Comparison of ENCODE assay signal across 7 mouse cellular contexts in the genomic region with DNA sequence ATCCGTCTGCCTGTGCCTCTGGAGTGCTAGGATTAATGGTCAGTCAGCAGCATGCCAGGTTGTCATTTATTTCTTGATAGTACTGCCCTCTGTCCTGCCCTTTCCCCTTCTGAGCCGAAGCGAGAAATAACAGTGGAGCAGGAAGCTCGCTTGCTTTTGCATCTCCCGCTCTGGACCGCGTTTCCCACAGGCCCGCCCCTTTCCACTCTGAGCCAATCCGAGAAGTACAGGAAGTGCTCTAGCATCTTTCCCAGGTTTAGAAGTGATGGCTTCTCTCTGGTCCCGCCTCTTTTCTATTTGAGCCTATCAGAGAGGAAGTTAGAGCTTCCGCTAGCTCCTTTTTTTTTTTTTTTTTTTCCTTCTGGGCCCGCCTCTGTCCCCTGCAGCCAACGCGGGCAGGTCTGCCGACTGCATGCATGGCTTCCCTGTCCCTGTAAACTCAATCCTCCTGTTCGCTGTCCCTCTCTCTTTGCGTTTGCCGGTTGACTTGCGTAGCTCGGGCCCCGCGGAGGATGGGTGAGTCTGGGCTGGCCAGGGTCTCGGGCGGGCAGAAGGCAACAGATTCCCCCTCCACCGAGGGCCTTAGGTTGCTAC. TPM values are rescaled to one million over a fixed set of nuclear protein-coding genes. Genes with fewer than 3 reads are reported as not detected.
DNase-seq lines count a peak whose midpoint lies in the region; ATAC-seq and TF ChIP-seq lines count a peak whose summit lies in the region.

No protein-coding gene starts in this region.

- no peak for TF ChIP-seq CTCF in intestine, postnatal 0 days (IDR thresholded peaks at IDR 0.05; ENCODE audit: low read depth)
- no peak for TF ChIP-seq CTCF in small intestine, adult 2 months (IDR thresholded peaks at IDR 0.05; ENCODE audit: extremely low read depth, insufficient read length, insufficient replicate concordance, low read depth, low read length)

- peaks cover 19% of the 10 kb centered on the region for H3K4me1 ChIP-seq in embryonic facial prominence, embryonic 10.5 days
- no peaks in the 10 kb centered on the region for H3K4me1 ChIP-seq in intestine, postnatal 0 days (replicated peaks; ENCODE audit: control insufficient read depth, insufficient read depth, low read length)
- peaks cover 20% of the 10 kb centered on the region for H3K4me1 ChIP-seq in midbrain, embryonic 12.5 days
- peaks cover 2% of the 10 kb centered on the region; the same call in 1 of the 2 replicates for H3K4me1 ChIP-seq in small intestine, adult 2 months (ENCODE audit: control insufficient read depth, insufficient read depth, insufficient read length, low read length)

- peak; percentile 94 for DNase-seq in adrenal gland, postnatal 10 days
- peak; percentile 93 for DNase-seq in embryonic facial prominence, embryonic 10.5 days (ENCODE audit: low spot score)
- peak; percentile 90 for DNase-seq in gonadal fat pad, adult 2 months (ENCODE audit: low read depth)
- peak; percentile 93 for DNase-seq in left cerebral cortex, postnatal 4 days

- no peaks in the 10 kb centered on the region for H3K9me3 ChIP-seq in embryonic facial prominence, embryonic 10.5 days
- H3K9me3 ChIP-seq in intestine, postnatal 0 days (ENCODE audit: control insufficient read depth), result no peaks in the 10 kb centered on the region
- H3K9me3 ChIP-seq in midbrain, embryonic 12.5 days, result no peaks in the 10 kb centered on the region

- H3K9ac ChIP-seq in intestine, postnatal 0 days (ENCODE audit: low read depth, low read length), result peak overlapping the region; percentile 68
- peak overlapping the region; percentile 77 for H3K9ac ChIP-seq in midbrain, embryonic 12.5 days (replicated peaks)

- TF ChIP-seq POLR2A in small intestine, adult 2 months (IDR thresholded peaks at IDR 0.05; ENCODE audit: low read depth, low read length), result peak; percentile 45

- H3K4me3 ChIP-seq in embryonic facial prominence, embryonic 10.5 days, result peak overlapping the region; percentile 89
- H3K4me3 ChIP-seq in intestine, postnatal 0 days (ENCODE audit: low read depth, low read length), result peak overlapping the region; percentile 64
- peak overlapping the region; percentile 70 for H3K4me3 ChIP-seq in midbrain, embryonic 12.5 days
- peak overlapping the region; percentile 94 for H3K4me3 ChIP-seq in small intestine, adult 2 months (ENCODE audit: low read depth, low read length)

- H3K27ac ChIP-seq in embryonic facial prominence, embryonic 10.5 days (replicated peaks), result peak overlapping the region; percentile 87
- peak overlapping the region; percentile 66 for H3K27ac ChIP-seq in intestine, postnatal 0 days (ENCODE audit: low read depth, low read length)
- H3K27ac ChIP-seq in midbrain, embryonic 12.5 days (replicated peaks), result peak overlapping the region; percentile 74
- H3K27ac ChIP-seq in small intestine, adult 2 months (ENCODE audit: insufficient read depth, low read depth, low read length), result peak overlapping the region; percentile 87

- ATAC-seq in intestine, postnatal 0 days, result peak; percentile 90
- ATAC-seq in midbrain, embryonic 12.5 days (ENCODE audit: low FRiP score, low read depth), result peak; percentile 94

- WGBS in embryonic facial prominence, embryonic 10.5 days, result under 1% methylated on average over 25 of the region's 25 CpGs
- WGBS in intestine, postnatal 0 days, result under 1% methylated on average over 24 of the region's 25 CpGs
- under 1% methylated on average over 25 of the region's 25 CpGs for WGBS in midbrain, embryonic 12.5 days
- whole genome bisulfite sequencing in small intestine, adult 2 months, result under 1% methylated on average over 25 of the region's 25 CpGs

- no peaks in the 10 kb centered on the region for H3K27me3 ChIP-seq in embryonic facial prominence, embryonic 10.5 days (replicated peaks; ENCODE audit: low read depth, poor library complexity, severe bottlenecking)
- H3K27me3 ChIP-seq in intestine, postnatal 0 days (replicated peaks; ENCODE audit: control insufficient read depth, insufficient read depth, low read length), result no peaks in the 10 kb centered on the region
- no peaks in the 10 kb centered on the region for H3K27me3 ChIP-seq in midbrain, embryonic 12.5 days
- H3K27me3 ChIP-seq in small intestine, adult 2 months (ENCODE audit: control insufficient read depth, insufficient read depth, low read length), result no peaks in the 10 kb centered on the region

- H3K36me3 ChIP-seq in embryonic facial prominence, embryonic 10.5 days (replicated peaks), result peaks cover 42% of the 10 kb centered on the region
- peaks cover 18% of the 10 kb centered on the region; the same call in 1 of the 2 replicates for H3K36me3 ChIP-seq in intestine, postnatal 0 days (ENCODE audit: control insufficient read depth, insufficient read depth)
- H3K36me3 ChIP-seq in midbrain, embryonic 12.5 days, result peaks cover 16% of the 10 kb centered on the region
- peaks cover 18% of the 10 kb centered on the region for H3K36me3 ChIP-seq in small intestine, adult 2 months (ENCODE audit: control insufficient read depth, insufficient read depth, low read length)

- peak overlapping the region; percentile 71 for H3K4me2 ChIP-seq in intestine, postnatal 0 days (replicated peaks; ENCODE audit: low read depth)
- H3K4me2 ChIP-seq in midbrain, embryonic 12.5 days (replicated peaks), result peak overlapping the region; percentile 77

- intact Hi-C loops in left cerebral cortex, postnatal 4 days (cut with DNase I), result loop anchor here (10.0 kb wide), 1 partner anchor 1048 kb away; a partner anchor contains a TSS

RNA-seq across cellular contexts. Expression of a gene that starts 1.4 kb away (rescaled TPM):
- total RNA-seq in adrenal gland, postnatal 10 days (2021), result 10 to 100 TPM; 17.8 to 21.4 TPM
- polyA plus RNA-seq in embryonic facial prominence, embryonic 10.5 days (2016; fragmentation: Nextera tagmentation; extraction: Ambion mirVana), result 32.8 and 33.2 TPM in 2 replicates
- 13.8 and 15.7 TPM in 2 replicates for polyA plus RNA-seq in gonadal fat pad, adult 2 months (2012; rRNA removed)
- 12.0 and 15.0 TPM in 2 replicates for polyA plus RNA-seq in intestine, postnatal 0 days (2015; fragmentation: Nextera tagmentation; extraction: Ambion mirVana)
- total RNA-seq in left cerebral cortex, postnatal 4 days (2021), result 10 to 100 TPM; 17.9 to 19.4 TPM
- 28.6 and 30.4 TPM in 2 replicates for polyA plus RNA-seq in midbrain, embryonic 12.5 days (2016; fragmentation: Nextera tagmentation; extraction: Ambion mirVana)
- polyA plus RNA-seq in small intestine, adult 2 months (2012; rRNA removed), result 5.7 and 5.8 TPM in 2 replicates

RNA-seq across cellular contexts. Expression of a gene that starts 1.4 kb away (rescaled TPM):
- total RNA-seq in adrenal gland, postnatal 10 days (2021), result 10 to 100 TPM; 65.6 to 68.5 TPM
- polyA plus RNA-seq in embryonic facial prominence, embryonic 10.5 days (2016; fragmentation: Nextera tagmentation; extraction: Ambion mirVana), result 69.9 and 75.6 TPM in 2 replicates
- polyA plus RNA-seq in gonadal fat pad, adult 2 months (2012; rRNA removed), result 37.0 and 37.5 TPM in 2 replicates
- 97.7 and 105 TPM in 2 replicates for polyA plus RNA-seq in intestine, postnatal 0 days (2015; fragmentation: Nextera tagmentation; extraction: Ambion mirVana)
- 10 to 100 TPM; 37.4 to 38.3 TPM for total RNA-seq in left cerebral cortex, postnatal 4 days (2021)
- polyA plus RNA-seq in midbrain, embryonic 12.5 days (2016; fragmentation: Nextera tagmentation; extraction: Ambion mirVana), result 70.5 and 73.7 TPM in 2 replicates
- polyA plus RNA-seq in small intestine, adult 2 months (2012; rRNA removed), result 13.0 and 24.2 TPM in 2 replicates

RNA-seq across cellular contexts. Expression of a gene that starts 39.9 kb away (rescaled TPM):
- 10 to 100 TPM; 48.6 to 54.3 TPM for total RNA-seq in adrenal gland, postnatal 10 days (2021)
- polyA plus RNA-seq in embryonic facial prominence, embryonic 10.5 days (2016; fragmentation: Nextera tagmentation; extraction: Ambion mirVana), result 37.7 and 39.1 TPM in 2 replicates
- 39.7 and 55.6 TPM in 2 replicates for polyA plus RNA-seq in gonadal fat pad, adult 2 months (2012; rRNA removed)
- 45.7 and 47.0 TPM in 2 replicates for polyA plus RNA-seq in intestine, postnatal 0 days (2015; fragmentation: Nextera tagmentation; extraction: Ambion mirVana)
- total RNA-seq in left cerebral cortex, postnatal 4 days (2021), result 10 to 100 TPM; 29.4 to 33.6 TPM
- polyA plus RNA-seq in midbrain, embryonic 12.5 days (2016; fragmentation: Nextera tagmentation; extraction: Ambion mirVana), result 33.1 and 34.1 TPM in 2 replicates
- polyA plus RNA-seq in small intestine, adult 2 months (2012; rRNA removed), result 18.7 and 23.6 TPM in 2 replicates

Comparison
In these comparisons a context has a peak if more than half of its experiments do, and no peak if none do; other contexts are left out.
1. Peak in every context shown above with its lines: DNase-seq, ATAC-seq, H3K4me3 ChIP-seq and H3K27ac ChIP-seq.